Mouse (Mus musculus) heart, embryonic 11.5 days (tissue): ENCODE measurements around the gene N4bp3. TPM values are rescaled to one million over a fixed set of nuclear protein-coding genes. Genes with fewer than 3 reads are reported as not detected.

Experiments used
- ATAC-seq: fragments of 200-750 bp; cut with Nextera tagmentation; replicated peaks from 2 replicates; pipeline ENCODE4 v1.8.0; 2017; ENCODE audit warnings: moderate library complexity; ENCODE audit not compliant: insufficient number of reproducible peaks, low FRiP score, low TSS enrichment
- H3K27ac ChIP-seq: fragments of 300-500 bp; sonication (generic); 2 replicates; pipeline ENCODE4 v1.5.1; 2014; ENCODE audit warnings: mild to moderate bottlenecking, low read depth, low read length
- H3K27me3 ChIP-seq: fragments of 300-500 bp; sonication (generic); 2 replicates; pipeline ENCODE4 v1.6.1; 2014; ENCODE audit warnings: mild to moderate bottlenecking, low read length, mixed read lengths; ENCODE audit not compliant: control insufficient read depth, insufficient read depth
- H3K36me3 ChIP-seq: fragments of 300-500 bp; sonication (generic); 2 replicates; pipeline ENCODE4 v1.6.1; 2014; ENCODE audit warnings: mild to moderate bottlenecking, low read length, moderate library complexity, mixed read lengths; ENCODE audit not compliant: control insufficient read depth, insufficient read depth
- H3K4me1 ChIP-seq: fragments of 300-500 bp; sonication (generic); 2 replicates; pipeline ENCODE4 v1.6.1; 2014; ENCODE audit warnings: low read length; ENCODE audit not compliant: control insufficient read depth, insufficient read depth
- H3K4me2 ChIP-seq: fragments of 300-500 bp; sonication (generic); 2 replicates; pipeline ENCODE4 v1.6.1; 2014; ENCODE audit warnings: mild to moderate bottlenecking, moderate library complexity
- H3K4me3 ChIP-seq: fragments of 300-500 bp; sonication (generic); 2 replicates; pipeline ENCODE4 v1.5.1; 2014; ENCODE audit warnings: low read depth, low read length
- H3K9ac ChIP-seq: fragments of 300-500 bp; sonication (generic); 2 replicates; pipeline ENCODE4 v1.6.1; 2014; ENCODE audit warnings: mild to moderate bottlenecking, low read depth, low read length, moderate library complexity
- H3K9me3 ChIP-seq: fragments of 300-500 bp; sonication (generic); replicated peaks from 2 replicates; pipeline ENCODE4 v1.6.1; 2016; ENCODE audit warnings: low read length; ENCODE audit not compliant: control insufficient read depth
- WGBS: fragments of 180-500 bp; shearing (Covaris S2); extraction: QIAGEN DNeasy Blood & Tissue Kit; methylation state at CpG from one replicate; pipeline ENCODE4 v1.1.7; 2014; ENCODE audit not compliant: insufficient replicate concordance; 5-methylcytosine and 5-hydroxymethylcytosine counted together
- polyA plus RNA-seq: library from polyadenylated mRNA; unstranded; fragments of >200 nt; fragmentation: Nextera tagmentation; extraction: Ambion mirVana; gene quantifications from 2 replicates; pipeline ENCODE4 v1.2.1, GENCODE M21; 2014

Gene N4bp3
- polyA plus RNA-seq, 1 experiment from 2014 or later, result 4.2 TPM

GRCm38 (mm10) chr11:51658291-51658690 is 7.6 kb upstream of the N4bp3 start:
- Histone ChIP-seq H3K4me2 (no peak overlapping the region), H3K27ac (no peak overlapping the region), H3K9me3 (no peaks in the 10 kb centered on the region), H3K36me3 (no peaks in the 10 kb centered on the region), H3K4me3 (no peak overlapping the region), H3K4me1 (0 out of 2 replicates have a peak, but pooled peaks cover 2% of the 10 kb centered on the region), H3K9ac (no peak overlapping the region), H3K27me3 (no peaks in the 10 kb centered on the region)
- WGBS, result 55% methylated on average over 7 of the region's 7 CpGs
- ATAC-seq, result no peak

GRCm38 (mm10) chr11:51656798-51657521 is 6.3 kb upstream of the N4bp3 start:
- H3K4me1 ChIP-seq, result 0 out of 2 replicates have a peak, but pooled peaks cover 2% of the 10 kb centered on the region
- H3K4me3 ChIP-seq, result no peak overlapping the region
- peak overlapping the region; percentile 19; the same call in 1 of the 2 replicates for H3K27ac ChIP-seq
- H3K9me3 ChIP-seq, result no peaks in the 10 kb centered on the region
- no peak overlapping the region for H3K9ac ChIP-seq
- 80% methylated on average over 10 of the region's 10 CpGs for WGBS
- ATAC-seq, result no peak
- no peaks in the 10 kb centered on the region for H3K36me3 ChIP-seq
- H3K27me3 ChIP-seq, result no peaks in the 10 kb centered on the region
- H3K4me2 ChIP-seq, result no peak overlapping the region

GRCm38 (mm10) chr11:51654891-51655290 is 4.2 kb upstream of the N4bp3 start:
- no peak for ATAC-seq
- peaks cover 9% of the 10 kb centered on the region; the same call in 1 of the 2 replicates for H3K4me1 ChIP-seq
- no peaks in the 10 kb centered on the region for H3K36me3 ChIP-seq
- 79% methylated on average over 3 of the region's 3 CpGs for WGBS
- H3K4me2 ChIP-seq, result no peak overlapping the region
- no peaks in the 10 kb centered on the region for H3K9me3 ChIP-seq
- no peak overlapping the region for H3K27ac ChIP-seq
- no peak overlapping the region for H3K9ac ChIP-seq
- no peak overlapping the region for H3K4me3 ChIP-seq
- H3K27me3 ChIP-seq, result 0 out of 2 replicates have a peak, but pooled peaks cover 3% of the 10 kb centered on the region

- Histone ChIP-seq H3K4me3 (no peak overlapping the region), H3K9me3 (no peaks in the 10 kb centered on the region), H3K27ac (no peak overlapping the region), H3K27me3 (0 out of 2 replicates have a peak, but pooled peaks cover 5% of the 10 kb centered on the region), H3K9ac (no peak overlapping the region), H3K36me3 (no peaks in the 10 kb centered on the region), H3K4me2 (no peak overlapping the region), H3K4me1 (peaks cover 19% of the 10 kb centered on the region)
- WGBS, result 83% methylated on average over 6 of the region's 6 CpGs
- ATAC-seq, result no peak
Observed at GRCm38 (mm10) chr11:51653736-51654135, 3.1 kb upstream of the N4bp3 start.

GRCm38 (mm10) chr11:51652889-51653418 is 2.3 kb upstream of the N4bp3 start:
- ATAC-seq, result no peak
- Histone ChIP-seq H3K36me3 (no peaks in the 10 kb centered on the region), H3K27ac (no peak overlapping the region), H3K4me3 (no peak overlapping the region), H3K9ac (no peak overlapping the region), H3K4me2 (no peak overlapping the region), H3K9me3 (no peaks in the 10 kb centered on the region), H3K4me1 (peaks cover 23% of the 10 kb centered on the region), H3K27me3 (0 out of 2 replicates have a peak, but pooled peaks cover 5% of the 10 kb centered on the region)
- 95% methylated on average over 4 of the region's 4 CpGs for whole genome bisulfite sequencing

GRCm38 (mm10) chr11:51650261-51650660 is 381 bp downstream of the N4bp3 start:
- Histone ChIP-seq H3K9ac (peak overlapping the region; percentile 73), H3K4me3 (peak overlapping the region; percentile 65), H3K4me1 (peaks cover 23% of the 10 kb centered on the region), H3K27ac (no peak overlapping the region), H3K36me3 (peaks cover 3% of the 10 kb centered on the region; the same call in 1 of the 2 replicates), H3K27me3 (0 out of 2 replicates have a peak, but pooled peaks cover 5% of the 10 kb centered on the region), H3K4me2 (peak overlapping the region; percentile 95), H3K9me3 (no peaks in the 10 kb centered on the region)
- 2% methylated on average over 30 of the region's 30 CpGs for WGBS
- ATAC-seq, result 0 out of 2 replicates have a peak, but pooled peaks have one; percentile 8

GRCm38 (mm10) chr11:51649889-51650199 is 798 bp downstream of the N4bp3 start:
- no peaks in the 10 kb centered on the region for H3K9me3 ChIP-seq
- peak overlapping the region; percentile 73 for H3K9ac ChIP-seq
- peaks cover 3% of the 10 kb centered on the region; the same call in 1 of the 2 replicates for H3K36me3 ChIP-seq
- peak overlapping the region; percentile 65 for H3K4me3 ChIP-seq
- no peak overlapping the region for H3K27ac ChIP-seq
- 5% methylated on average over 7 of the region's 7 CpGs for WGBS
- no peak for ATAC-seq
- peak overlapping the region; percentile 95 for H3K4me2 ChIP-seq
- H3K27me3 ChIP-seq, result 0 out of 2 replicates have a peak, but pooled peaks cover 5% of the 10 kb centered on the region
- peaks cover 23% of the 10 kb centered on the region for H3K4me1 ChIP-seq

- H3K27ac ChIP-seq, result no peak overlapping the region
- no peak for ATAC-seq
Observed at GRCm38 (mm10) chr11:51649111-51649888, 1.3 kb downstream of the N4bp3 start.

More at GRCm38 (mm10) chr11:51649111-51649888, 1.3 kb downstream of the N4bp3 start:
- peaks cover 23% of the 10 kb centered on the region for H3K4me1 ChIP-seq
- H3K4me3 ChIP-seq, result peak overlapping the region; percentile 65
- no peaks in the 10 kb centered on the region for H3K9me3 ChIP-seq
- peak overlapping the region; percentile 95 for H3K4me2 ChIP-seq
- WGBS, result 33% methylated on average over 11 of the region's 11 CpGs
- 0 out of 2 replicates have a peak, but pooled peaks cover 5% of the 10 kb centered on the region for H3K27me3 ChIP-seq
- peak overlapping the region; percentile 73; the same call in 1 of the 2 replicates for H3K9ac ChIP-seq
- H3K36me3 ChIP-seq, result peaks cover 3% of the 10 kb centered on the region; the same call in 1 of the 2 replicates
